Mouse (Mus musculus): ENCODE results near the gene Hrct1.
A peak's percentile ranks its signal among the peaks of the same experiment; 100 is the strongest.

The Hrct1 gene

DNA sequence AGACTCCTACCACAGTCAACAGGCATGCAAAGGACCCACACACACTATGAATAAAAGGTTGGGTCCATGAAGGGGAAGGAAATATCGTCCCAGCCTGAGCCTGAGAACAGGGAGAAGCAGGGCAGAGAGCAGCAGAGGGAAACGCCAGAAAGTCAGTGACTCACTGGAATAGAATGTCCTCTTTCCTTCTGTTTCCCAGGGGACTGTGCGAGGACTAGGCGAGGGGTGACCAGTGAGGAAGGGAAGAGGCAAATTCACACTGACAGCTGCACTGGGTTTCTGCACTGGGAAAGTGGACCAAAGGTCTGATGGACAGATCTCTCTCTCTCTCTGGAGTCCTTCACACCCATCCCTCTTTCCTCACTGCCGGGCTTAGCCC is 1.6 kb downstream of the Hrct1 start:
- DNase-seq: peak; percentile 50 to 82

DNA sequence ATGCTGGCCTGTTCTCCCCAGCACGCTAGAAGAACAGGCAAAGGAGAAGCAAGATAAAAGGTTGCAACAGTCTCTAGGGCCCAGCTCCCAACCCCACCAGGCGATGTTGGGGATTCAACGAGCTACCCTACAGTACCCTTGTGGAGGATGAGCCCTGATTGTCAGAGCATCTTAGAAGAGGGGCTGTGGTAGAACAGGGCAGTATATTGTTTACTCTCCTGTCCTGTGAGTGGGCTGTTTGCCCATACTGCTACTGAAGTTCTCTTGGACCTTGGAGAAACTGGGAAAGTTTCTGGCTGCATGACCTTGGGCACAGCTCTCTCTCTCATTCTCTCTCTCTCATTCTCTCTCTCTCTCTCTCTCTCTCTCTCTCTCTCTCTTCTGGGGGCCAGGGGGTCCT is 2.1 kb downstream of the Hrct1 start:
- no peak for DNase-seq

DNA sequence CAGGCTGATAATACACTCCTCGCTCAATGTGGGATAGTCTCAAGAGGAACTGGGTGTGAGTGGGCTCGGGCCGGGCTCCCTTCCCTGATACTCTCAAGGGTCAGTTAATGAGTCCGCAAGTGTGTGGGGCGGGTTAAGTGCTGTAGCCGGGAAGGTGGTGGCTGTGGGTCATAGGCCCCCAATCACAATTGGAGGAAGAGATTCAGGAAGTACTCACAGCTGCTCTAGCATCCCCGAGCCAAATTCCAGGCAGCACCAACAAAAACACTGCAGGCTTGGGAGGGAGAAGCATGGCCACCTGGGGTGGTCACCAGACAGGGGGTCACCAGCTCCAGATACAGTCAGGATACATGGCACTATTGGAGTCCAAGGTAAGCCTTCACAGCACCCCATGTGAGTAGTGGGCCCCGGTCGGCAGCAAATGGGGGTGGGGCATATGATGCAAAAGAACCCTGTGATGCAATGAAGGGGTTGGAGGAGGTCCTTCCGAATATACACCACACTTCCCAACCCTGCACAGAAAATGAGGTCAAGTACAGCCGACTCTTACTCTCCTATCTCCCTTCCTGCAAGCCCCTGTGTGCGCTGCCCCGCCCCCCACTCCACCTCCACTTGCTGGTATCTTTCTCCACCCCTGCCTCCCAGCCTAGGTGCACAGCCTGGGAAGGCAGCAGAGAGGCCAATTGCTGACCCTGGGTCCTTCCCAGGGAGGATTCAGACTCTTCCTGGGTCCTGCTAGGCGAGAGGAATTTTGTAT is 3.0 kb downstream of the Hrct1 start, which contains the start of gene Spaar:
Spaar (plus strand) TSS at position 241 of the 757 bp plus-strand sequence.
- DNase-seq: peak; percentile 70 to 77

DNA sequence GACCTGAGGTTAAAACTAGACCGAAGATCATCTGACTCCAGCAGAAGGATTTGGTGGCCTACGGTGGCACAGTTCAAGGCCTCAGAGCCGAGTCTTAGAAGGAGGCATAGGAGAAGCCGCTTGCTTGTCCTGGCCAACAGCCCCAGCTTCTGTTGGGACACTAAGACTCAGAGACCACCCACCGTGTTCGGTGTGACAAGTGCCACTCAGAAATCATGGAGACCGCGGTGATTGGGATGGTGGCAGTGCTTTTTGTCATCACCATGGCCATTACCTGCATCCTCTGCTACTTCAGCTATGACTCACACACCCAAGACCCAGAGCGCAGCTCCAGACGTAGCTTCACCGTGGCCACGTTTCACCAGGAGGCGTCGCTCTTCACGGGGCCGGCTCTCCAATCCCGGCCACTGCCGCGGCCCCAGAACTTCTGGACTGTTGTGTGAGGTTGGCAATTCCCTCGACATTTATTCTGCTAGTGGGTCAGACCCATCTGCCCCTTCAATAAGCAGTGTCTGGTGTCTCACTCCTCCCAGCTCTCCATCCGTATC is 3.8 kb downstream of the Hrct1 start:
- DNase-seq: no peak

DNA sequence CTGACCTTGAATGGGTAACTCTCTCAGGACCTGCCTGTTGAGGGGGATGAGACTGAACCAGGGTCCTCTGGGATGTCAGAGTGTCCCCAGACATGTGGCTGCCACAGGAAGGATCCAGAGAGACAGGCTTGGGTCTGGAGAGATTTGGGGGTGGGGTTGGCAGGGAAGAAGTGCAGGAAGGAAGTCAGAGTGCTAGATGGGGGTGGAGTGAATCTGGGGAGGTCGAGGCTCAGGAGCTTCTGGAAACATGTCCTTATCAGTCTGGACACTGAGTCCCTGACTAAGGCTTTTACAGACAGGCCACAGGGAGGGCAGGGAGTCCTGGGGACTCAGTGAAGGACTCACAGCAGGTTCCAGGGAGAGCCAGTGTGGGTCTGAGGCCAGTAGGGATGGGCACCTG is 5.2 kb downstream of the Hrct1 start:
- no peak for DNase-seq

DNA sequence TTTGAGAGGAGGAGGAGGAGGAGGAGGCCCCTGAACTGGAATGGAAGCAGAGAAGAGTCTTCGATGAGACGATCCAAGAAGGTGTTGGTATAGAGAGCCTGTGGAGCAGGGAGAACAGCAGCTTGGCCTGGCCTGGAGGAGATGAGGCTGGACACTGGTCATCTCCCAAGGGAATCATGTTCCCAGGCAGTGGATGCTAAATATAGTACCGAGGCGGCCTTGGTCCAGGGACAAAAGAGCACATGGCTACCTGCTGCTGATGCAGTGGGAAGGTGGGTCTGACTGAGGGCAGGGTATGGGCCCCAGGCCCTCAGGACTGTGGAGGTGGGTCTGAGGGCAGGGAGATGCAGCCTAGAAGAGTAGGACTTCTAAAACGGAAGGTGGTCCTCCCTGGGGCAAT is 6.2 kb downstream of the Hrct1 start:
- no peak for DNase-seq

DNA sequence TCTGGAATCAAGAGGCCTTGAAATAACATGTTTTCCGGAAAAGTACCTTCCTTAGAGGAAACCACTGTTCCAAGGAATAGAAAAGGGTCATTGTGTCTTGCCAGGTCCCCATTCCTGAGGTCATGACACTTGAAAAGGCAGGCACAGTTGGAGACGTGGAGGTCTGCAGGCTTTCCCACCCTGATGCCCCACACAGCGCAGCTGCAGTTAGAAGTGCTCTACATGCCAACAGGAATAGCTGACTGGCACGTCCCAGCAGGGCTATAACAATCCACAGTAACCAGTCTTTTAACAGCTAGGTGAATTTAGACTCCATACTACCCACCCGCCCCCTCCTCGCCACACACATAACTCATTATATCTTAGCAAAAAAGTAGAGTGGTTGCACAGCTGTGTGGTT is 10.2 kb downstream of the Hrct1 start:
- no peak for DNase-seq

DNA sequence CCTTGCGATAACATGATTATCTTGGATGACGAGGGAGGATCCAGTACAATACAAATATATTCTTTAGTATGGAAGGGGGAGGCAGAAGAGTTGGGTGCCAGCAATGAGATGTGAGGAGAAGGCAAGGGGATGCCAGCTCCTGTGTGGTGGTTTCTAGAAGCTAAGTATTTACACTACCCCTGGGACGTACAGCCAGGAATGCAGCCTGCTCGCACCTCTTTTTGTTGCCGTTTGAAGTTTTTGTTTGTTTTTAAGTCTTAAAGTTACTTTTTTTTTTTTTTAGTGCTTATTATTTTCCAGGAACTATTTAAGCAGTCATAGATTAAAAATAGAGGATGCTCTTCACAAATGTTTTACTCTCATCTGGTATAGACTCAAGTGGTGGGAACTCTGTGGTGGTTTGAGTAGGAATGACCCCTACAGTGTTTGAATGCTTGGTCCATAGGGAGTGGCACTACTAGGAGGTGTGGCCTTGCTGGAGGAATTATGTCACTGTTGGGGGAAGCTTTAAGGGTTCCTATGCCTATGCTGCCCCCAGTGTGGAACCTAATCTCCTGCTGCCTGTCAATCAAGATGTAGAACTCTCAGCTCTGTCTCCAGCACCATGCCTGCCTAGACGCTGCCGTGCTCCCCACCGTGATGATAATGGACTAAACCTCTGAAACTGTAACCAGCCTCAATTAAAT is 12.1 kb downstream of the Hrct1 start:
- no peak for DNase-seq

DNA sequence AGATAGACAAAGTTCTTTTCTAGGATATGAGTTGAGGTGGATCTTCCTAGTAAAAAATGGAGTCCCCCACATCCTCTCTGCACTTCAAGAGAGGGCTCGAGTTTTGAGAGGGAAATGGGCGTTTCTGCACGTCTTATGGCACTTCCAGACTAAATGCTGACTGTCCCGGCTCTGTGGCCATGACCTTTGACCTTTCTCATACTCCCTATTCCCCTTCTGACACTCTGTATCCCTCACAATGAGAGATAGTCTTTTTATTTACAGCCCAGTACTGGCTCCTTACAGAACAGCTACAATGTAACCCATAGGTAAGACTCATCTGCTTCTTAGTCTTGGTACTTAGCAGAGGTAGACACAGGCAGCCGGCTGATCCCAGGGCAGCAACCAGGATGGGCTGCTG is 14.5 kb downstream of the Hrct1 start:
- DNase-seq: no peak

DNA sequence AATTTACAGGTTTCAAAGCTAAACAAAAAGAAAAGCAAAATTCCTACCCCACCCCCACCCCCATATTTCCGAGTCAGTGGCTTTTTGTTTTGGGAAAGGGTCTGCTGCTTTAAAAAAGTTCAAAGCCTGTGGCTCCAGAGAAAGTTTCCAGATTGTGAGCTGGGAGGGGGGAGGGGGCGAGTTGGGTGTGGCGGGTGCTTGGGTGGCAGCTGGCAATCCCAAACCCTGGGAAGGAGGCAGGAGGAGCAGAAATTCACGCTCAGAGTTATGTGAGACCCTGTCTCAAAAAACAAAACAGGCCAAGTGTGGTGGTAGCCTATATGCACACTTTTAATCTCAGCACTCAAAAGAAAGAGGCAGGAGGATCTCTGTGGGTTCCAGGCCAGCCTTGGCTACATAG is 15.6 kb downstream of the Hrct1 start:
- DNase-seq: no peak

DNA sequence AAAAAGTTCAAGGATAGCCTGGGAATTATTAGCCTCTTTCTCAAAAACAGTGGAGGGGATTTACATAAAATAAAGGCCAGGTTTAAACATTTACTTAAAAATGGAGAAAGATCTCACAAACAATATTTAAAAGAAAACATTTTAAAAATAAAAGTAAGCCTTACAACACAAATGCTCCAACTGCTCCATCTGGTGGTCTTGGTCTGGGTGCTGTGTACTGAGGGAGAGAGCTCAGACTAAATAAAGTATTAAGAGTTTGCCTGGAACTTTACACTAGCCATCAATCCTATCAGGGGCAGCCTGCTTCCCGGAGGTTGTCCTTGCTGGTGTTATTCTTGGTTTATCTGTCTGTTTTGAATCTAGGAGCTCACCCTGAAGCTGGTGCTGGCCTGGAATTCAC is 16.1 kb downstream of the Hrct1 start:
- peak in 1 of 2 experiments; percentile 47 for DNase-seq

DNA sequence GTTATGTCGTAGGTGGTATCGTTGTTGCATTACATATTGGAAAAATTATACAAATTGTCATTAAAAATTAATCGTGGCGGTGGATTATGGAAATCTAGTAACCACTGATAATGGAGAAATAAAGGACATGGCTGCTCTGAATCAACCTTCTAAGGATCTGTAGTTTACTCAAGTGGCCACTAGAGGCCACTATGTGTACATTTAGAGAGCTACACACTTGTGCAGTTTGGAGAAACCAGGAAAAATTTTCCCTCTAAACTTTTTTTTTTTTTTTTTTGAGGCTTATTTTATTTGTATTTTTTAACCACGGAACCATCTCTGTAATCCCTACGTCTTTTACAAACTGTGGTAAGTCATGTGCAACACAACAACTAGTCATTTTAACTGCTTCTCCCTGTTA is 18.2 kb downstream of the Hrct1 start:
- no peak for DNase-seq

DNA sequence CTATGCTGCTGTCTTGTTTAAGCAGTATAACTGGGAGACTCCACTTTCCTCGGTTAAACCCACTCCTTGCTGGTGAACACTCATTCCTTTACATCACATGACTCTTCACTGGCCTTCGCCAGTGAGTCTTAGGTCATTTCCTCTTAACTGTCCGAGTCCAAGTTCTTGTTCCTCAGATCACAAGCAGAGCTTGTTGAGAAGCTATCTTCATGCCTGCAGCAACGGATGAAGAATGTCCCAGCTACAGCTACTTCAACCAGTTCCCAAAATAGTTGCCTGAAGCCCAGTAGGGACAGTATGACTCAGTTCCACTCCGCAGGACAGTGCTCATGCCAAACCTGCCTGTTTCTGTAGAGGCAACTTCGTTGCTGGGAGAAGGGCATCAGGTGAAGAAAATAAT is 30.2 kb downstream of the Hrct1 start:
- DNase-seq: no peak

DNA sequence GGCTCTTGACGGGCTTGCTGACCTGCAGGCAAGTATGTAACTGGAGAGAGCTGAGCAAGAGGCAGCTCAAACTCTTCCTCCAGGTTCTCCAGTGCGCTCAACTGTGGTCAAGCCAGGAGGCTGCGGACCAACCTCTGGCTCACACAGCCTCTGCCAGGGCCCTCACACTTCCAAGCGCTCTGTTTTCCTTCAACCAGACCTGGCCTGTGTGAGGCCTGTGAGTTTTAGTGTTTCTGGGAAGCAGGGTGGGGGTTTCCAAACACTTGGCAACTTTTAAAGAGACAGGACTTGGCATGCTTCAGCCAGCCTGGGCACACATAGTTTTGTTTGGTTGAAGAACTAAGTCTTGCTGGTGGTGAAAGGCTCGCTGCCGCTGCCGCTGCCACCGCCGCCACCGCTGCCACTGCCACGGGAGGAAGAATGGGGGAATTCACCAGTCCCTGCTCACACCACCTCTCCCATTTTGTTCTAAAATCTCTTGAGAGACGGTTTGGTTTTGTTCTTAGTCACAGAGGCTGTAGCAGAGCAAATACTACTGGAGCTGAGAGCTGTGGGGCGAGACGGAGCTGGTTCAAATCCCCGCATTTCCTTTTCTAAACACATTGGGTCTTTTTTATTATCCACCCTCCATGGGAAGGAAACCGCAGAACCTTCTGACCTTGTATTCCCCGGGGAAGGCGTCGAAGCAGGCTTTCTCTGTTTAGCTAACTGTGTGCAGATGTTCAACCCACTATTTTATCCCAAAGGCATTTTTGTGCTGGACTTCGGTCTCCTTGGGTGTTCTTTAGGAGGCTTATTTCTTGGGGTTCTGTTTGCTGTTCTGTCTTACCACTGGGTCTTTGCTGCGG is 32.8 kb downstream of the Hrct1 start:
- peak in 1 of 2 experiments; percentile 28 for DNase-seq

DNA sequence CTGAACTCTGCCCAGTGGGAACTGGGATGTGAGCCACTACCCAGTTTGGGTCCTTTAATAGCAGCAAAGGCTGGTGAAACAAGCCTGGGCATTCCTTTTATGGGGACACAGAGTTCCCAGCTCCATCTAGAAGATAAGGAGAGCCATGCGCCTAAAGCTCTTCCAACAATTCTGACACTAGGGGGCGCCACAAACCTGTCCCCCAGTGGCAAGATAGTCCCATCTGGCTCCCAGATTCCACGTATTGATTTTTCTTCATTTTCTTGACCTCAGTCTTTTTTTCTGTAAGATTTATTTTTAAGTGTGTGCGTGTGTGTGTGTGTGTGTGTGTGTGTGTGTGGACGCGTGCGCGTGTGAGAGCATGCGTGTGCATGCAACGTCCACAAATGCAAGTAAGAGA is 33.5 kb downstream of the Hrct1 start:
- DNase-seq: peak in 1 of 2 experiments; percentile 58

DNA sequence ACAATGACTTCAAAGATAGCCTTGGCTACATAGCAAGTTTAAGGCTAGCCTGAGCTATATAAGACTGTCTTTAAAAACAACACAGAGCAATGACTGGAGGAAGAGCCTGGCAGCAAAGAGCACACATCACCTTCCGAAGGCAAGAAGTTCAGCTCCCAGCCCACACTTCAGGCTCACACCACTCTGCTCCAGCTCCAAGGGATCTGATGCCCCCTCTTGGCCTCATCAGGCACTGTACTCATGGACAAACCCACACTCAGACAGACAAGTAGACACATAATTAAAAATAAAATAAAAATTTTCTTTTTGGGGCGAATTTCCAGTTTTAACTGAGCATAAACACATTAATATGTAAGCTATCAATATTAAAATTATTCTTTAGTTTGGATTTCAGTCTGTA is 34.3 kb downstream of the Hrct1 start:
- DNase-seq: no peak

DNA sequence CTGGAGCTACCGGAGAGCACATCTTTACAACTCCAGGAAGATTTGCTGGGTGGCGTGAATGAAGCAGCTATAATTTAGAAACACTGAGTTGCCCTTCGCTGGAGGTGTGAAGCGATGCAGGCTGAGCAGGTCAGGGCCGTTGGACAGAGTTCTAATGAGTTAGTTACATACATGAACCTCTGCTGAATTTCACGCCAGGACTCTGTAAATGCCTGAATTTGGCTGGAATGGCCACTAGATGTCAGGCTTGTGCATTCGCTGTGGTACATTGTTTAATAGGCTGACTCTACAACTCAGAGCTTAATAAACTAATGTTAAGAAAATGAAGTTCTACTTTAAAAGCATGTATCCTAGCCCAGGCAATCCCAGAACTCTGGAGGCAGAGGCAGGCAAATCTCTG is 36.4 kb downstream of the Hrct1 start:
- DNase-seq: peak; percentile 56 to 77

DNA sequence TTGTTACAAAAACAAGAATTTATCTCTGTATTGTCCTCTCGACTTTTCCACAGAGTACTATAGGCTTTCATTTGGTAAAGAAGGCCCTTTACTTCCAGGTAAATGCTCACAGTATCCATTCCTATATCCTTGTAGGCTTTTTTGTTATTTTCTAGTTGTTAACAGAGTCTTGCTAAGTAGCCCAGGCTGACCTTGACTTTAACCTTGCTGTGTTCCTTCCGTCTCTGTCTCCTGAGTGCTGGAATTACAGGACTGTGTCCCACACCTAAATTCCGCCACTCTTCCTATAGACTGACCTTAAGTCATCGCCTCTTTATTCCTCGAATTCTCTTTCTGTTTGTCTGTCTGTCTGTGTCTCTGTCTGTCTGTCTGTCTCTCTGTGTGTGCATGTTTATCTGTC is 41.4 kb downstream of the Hrct1 start:
- DNase-seq: no peak

DNA sequence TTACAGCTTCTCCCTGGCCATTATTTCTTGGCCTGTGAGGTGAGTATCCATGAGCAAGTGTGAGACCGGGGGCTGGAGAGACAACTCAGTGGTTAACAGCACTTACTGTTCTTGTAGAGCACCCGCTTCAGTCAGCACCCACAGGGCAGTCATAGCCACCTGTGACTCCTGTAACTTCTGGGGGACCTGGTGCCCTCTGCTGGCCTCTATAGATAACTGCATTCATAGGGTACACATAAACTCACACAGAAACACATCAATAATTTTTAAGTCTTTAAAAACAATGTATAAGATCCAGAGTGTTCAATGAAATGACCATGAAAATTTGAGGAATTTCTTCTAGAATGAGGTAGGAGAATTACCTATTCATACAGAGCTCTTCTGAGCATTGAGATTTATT is 42.4 kb downstream of the Hrct1 start:
- no peak for DNase-seq

DNA sequence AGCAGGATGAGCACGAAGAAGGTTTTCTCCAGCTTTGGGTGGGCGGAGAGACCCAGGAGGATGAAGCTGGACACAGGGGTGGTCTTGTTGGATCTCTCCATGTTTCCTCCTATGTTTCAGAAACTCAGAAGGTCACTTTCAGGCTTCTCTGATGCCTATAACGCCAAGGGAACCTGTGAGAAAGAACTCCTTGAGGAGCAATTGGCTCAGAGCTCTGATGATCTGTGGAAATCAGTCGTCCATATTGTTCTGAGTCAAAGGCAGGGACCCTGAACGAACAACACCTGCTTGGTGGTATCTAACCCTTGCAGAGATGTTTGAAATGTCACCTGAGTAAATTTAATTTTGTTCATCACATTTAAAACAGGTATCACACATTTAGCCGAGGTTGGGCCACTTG is 43.9 kb downstream of the Hrct1 start, which contains the start of gene Olfr159:
Olfr159 (minus strand) TSS at position 101 of the 400 bp plus-strand sequence.
- no peak for DNase-seq

DNA sequence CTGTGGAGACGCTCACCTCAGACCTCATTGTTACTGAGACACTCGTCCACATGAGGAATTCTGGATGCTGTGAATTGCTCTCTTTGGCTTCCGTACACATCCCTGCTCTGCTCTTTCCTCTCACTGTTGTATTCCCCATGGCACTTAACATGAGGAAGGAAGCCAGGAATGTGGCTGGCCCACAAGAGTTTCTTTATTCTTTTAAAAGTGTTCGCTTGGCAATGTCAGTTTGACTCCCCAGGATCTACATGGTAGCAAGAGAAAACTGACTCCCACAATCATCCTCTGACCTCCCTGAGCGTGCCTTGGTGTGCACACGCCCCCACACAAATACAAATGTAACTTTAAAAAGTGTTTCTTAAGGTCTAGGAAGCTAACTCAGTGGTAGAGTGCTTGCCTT is 44.6 kb downstream of the Hrct1 start:
- DNase-seq: no peak

DNA sequence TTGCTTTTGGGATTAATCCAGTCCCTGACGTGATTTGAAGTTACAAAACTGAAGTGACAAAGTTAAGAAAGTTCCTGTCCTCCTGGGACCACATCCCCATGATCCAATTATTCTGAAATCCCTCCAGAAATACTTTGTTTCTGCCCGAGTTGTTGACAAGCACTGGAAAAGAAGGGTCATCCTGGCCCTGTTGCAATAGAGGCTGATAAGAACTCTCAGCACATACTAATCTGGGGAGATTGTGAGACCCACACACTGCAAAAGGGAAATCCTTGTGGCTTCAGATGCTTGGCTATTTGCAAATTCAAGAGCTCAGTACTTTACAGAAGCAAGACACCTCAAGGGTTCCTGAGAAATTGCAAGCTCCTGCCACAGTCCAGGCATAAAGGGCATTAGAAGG is 45.3 kb downstream of the Hrct1 start:
- DNase-seq: no peak

Measured in kidney, postnatal 36 days (tissue).